Mouse (Mus musculus) kidney, adult 2 months (tissue): ENCODE data around the gene Stk11ip.

Experiments
- CTCF ChIP-seq: fragments of 200-500 bp; conservative IDR thresholded peaks from 2 replicates; pipeline ENCODE4 v1.5.1; 2011; ENCODE audit warnings: low read depth, mild to moderate bottlenecking, control low read depth, low read length, moderate library complexity, mixed read lengths; ENCODE audit not compliant: insufficient read depth, insufficient read length
- POLR2A ChIP-seq: fragments of 200-500 bp; IDR thresholded peaks from one replicate; pipeline ENCODE4 v1.6.1; 2011; ENCODE audit warnings: low read depth, low read length, control low read depth

GRCm38 (mm10) chr1:75582625-75582956, 61.3 kb downstream of the Stk11ip start:
- TF ChIP-seq CTCF: no peak
- TF ChIP-seq POLR2A: no peak
